Mouse (Mus musculus): ENCODE data around the gene Iscu. TPM values are rescaled to one million over a fixed set of nuclear protein-coding genes. Genes with fewer than 3 reads are reported as not detected.

Iscu gene
- 104 and 112 TPM in 2 replicates for polyA plus RNA-seq (2015; fragmentation: Nextera tagmentation; extraction: Ambion mirVana)

DNA sequence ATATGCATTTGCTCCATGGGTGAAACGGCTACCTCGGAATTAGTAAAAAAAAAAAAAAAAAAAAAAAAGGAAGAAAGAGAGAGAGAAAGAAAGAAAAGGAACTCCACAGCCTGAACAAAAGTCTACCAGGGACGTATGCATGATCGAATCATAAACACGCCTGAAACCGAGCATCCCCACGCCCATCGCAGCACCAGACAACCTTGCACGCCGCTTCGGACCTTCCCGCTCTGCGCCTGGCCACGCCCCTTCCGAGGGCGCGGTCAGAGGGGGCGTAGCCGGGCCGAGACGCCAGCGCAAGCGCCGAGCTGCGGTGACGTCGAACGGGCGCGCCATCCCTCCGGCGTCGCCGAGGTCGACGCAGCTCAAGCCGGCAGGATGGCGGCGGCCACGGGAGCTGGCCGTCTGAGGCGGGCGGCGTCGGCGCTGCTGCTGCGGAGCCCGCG lies at the start of gene Iscu, which contains the start of gene Sart3:
Gene Iscu, plus strand, starts transcription at position 299 of the 446 bp plus-strand sequence.
Gene Sart3, minus strand, starts transcription at position 61 of the 446 bp plus-strand sequence.
- peak; percentile 85 for ATAC-seq (replicated peaks; ENCODE audit: low FRiP score)
- H3K4me1 ChIP-seq: peaks cover 34% of the 10 kb centered on the region
- WGBS: 0% methylated on average over 49 of the region's 49 CpGs
- H3K4me3 ChIP-seq (replicated peaks): peak within 1 kb of the TSS; percentile 86
- peaks cover 53% of the 10 kb centered on the region for H3K36me3 ChIP-seq
- H3K27ac ChIP-seq: peak within 1 kb of the TSS; percentile 98
- H3K4me2 ChIP-seq: peak within 1 kb of the TSS; percentile 92
- H3K9me3 ChIP-seq (replicated peaks): no peaks in the 10 kb centered on the region
- peak within 1 kb of the TSS; percentile 95 for H3K9ac ChIP-seq
- H3K27me3 ChIP-seq: no peaks in the 10 kb centered on the region

- H3K4me1 ChIP-seq: no peaks in the 10 kb centered on the region
- no peak overlapping the region for H3K4me2 ChIP-seq
- peaks cover 14% of the 10 kb centered on the region for H3K27me3 ChIP-seq
- no peak for ATAC-seq (replicated peaks; ENCODE audit: low FRiP score)
- WGBS: 34% methylated on average over 8 of the region's 8 CpGs
- no peak overlapping the region for H3K4me3 ChIP-seq (replicated peaks)
- H3K9me3 ChIP-seq (replicated peaks): no peaks in the 10 kb centered on the region
- H3K36me3 ChIP-seq: no peaks in the 10 kb centered on the region
- no peak overlapping the region for H3K9ac ChIP-seq
- H3K27ac ChIP-seq: no peak overlapping the region
Measured at GRCm38 (mm10) chr5:113723567-113724237, 48.8 kb upstream of the Iscu start.

DNA sequence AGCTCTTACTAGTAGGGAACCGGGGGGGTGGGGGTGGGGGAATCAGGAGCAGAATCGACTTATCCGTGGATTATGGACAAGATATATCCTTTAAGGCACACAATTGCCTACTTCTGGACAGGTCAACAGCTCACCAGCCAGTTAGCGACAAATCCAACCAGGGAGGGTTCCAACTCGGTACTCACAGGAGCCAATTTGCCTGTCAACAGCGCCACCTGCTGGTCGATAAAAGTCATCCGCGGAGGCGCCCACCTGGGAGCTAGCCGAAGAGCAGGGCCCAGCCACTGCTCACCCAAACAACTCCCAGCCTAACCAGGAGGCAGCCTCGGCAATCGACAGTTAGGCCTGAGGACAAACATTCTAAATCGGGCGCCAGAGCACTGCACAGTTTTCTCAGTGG lies 48.1 kb upstream of the Iscu start, which contains the start of gene 1700069L16Rik:
Gene 1700069L16Rik, minus strand, starts transcription at position 327 of the 400 bp plus-strand sequence.
- Histone ChIP-seq H3K9me3 (replicated peaks) (no peaks in the 10 kb centered on the region), H3K36me3 (no peaks in the 10 kb centered on the region), H3K4me3 (replicated peaks) (no peak within 1 kb of the TSS), H3K4me2 (no peak within 1 kb of the TSS), H3K4me1 (no peaks in the 10 kb centered on the region), H3K9ac (no peak within 1 kb of the TSS), H3K27me3 (peaks cover 14% of the 10 kb centered on the region), H3K27ac (no peak within 1 kb of the TSS)
- ATAC-seq (replicated peaks; ENCODE audit: low FRiP score): 0 out of 2 replicates have a peak, but pooled peaks have one; percentile 18
- WGBS: 3% methylated on average over 15 of the region's 15 CpGs

DNA sequence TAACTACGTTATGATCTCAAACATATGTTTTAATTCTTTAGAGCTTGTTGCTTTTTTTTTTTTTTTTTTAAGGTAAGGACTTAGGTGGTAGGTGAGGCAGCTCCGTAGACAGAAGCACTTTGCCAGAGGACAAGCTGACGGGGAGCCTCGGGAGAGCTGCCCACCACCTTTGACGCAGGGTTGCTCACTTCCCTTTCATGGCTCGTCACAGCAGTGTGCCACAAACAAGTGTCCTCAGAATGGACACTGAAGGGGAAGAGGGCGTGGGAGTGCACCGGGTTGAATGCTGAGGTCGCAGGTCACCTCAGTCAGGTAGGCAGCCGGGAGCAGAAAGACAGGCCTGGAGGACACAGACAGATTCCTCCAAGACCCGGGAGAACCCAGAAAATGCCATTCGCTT lies 47.1 kb upstream of the Iscu start:
- H3K27ac ChIP-seq: no peak overlapping the region
- H3K4me2 ChIP-seq: no peak overlapping the region
- H3K9me3 ChIP-seq (replicated peaks): no peaks in the 10 kb centered on the region
- peaks cover 14% of the 10 kb centered on the region for H3K27me3 ChIP-seq
- H3K4me3 ChIP-seq (replicated peaks): no peak overlapping the region
- no peaks in the 10 kb centered on the region for H3K4me1 ChIP-seq
- H3K36me3 ChIP-seq: no peaks in the 10 kb centered on the region
- WGBS: 62% methylated on average over 12 of the region's 12 CpGs
- no peak overlapping the region for H3K9ac ChIP-seq
- ATAC-seq (replicated peaks; ENCODE audit: low FRiP score): no peak

DNA sequence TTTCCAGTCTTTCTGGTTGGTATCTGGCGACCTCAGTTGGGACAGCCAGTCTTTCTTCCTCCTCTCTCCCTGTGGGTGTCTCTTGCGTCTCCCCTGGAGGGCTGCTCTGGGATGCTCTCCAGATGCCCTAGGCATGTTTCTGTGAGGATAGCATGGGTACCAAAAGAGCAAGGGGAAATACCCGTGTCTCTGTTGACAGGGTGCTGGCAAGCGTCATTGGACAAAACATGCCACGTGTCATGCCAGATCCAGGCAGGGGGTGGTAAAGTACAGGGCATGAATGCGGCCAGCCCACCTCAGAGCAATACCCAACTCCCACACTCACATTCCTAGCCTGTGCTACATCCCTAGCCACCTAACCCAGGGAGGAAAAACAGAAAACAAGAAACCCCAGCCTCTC lies 45.9 kb upstream of the Iscu start:
- H3K9ac ChIP-seq: no peak overlapping the region
- H3K27ac ChIP-seq: no peak overlapping the region
- 79% methylated on average over 6 of the region's 6 CpGs for WGBS
- ATAC-seq (replicated peaks; ENCODE audit: low FRiP score): no peak
- no peak overlapping the region for H3K4me2 ChIP-seq
- H3K36me3 ChIP-seq: no peaks in the 10 kb centered on the region
- H3K9me3 ChIP-seq (replicated peaks): no peaks in the 10 kb centered on the region
- peaks cover 4% of the 10 kb centered on the region for H3K4me1 ChIP-seq
- peaks cover 14% of the 10 kb centered on the region for H3K27me3 ChIP-seq
- H3K4me3 ChIP-seq (replicated peaks): no peak overlapping the region

- H3K4me3 ChIP-seq (replicated peaks): no peak overlapping the region
- H3K36me3 ChIP-seq: no peaks in the 10 kb centered on the region
- no peak overlapping the region for H3K4me2 ChIP-seq
- H3K9me3 ChIP-seq (replicated peaks): no peaks in the 10 kb centered on the region
- H3K9ac ChIP-seq: no peak overlapping the region
- no peak for ATAC-seq (replicated peaks; ENCODE audit: low FRiP score)
- H3K27me3 ChIP-seq: peaks cover 14% of the 10 kb centered on the region
- peaks cover 4% of the 10 kb centered on the region for H3K4me1 ChIP-seq
- 63% methylated on average over 12 of the region's 12 CpGs for WGBS
- no peak overlapping the region for H3K27ac ChIP-seq
Measured at GRCm38 (mm10) chr5:113727238-113727637, 45.3 kb upstream of the Iscu start.

DNA sequence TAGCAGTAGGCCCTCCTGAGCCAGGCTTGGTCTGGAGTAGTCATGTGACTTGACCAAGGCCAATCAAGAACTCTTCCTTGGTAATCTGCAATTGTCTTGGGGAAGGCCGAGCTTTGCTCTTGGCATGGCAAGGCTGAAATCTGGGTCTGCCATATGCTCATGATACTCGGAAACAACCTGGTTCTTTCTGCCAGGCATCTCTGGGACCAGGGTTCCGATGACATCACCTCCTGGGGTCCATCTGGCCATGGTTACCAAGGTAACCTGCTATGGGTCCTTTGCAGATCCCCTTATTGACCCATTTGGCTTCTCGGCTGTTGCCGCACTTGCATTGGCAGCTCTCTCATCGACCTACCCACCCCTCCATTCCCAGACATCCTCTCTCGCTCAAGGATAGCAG lies 44.5 kb upstream of the Iscu start:
- H3K4me1 ChIP-seq: peaks cover 4% of the 10 kb centered on the region
- H3K4me2 ChIP-seq: no peak overlapping the region
- no peak overlapping the region for H3K4me3 ChIP-seq (replicated peaks)
- H3K27ac ChIP-seq: no peak overlapping the region
- peaks cover 14% of the 10 kb centered on the region for H3K27me3 ChIP-seq
- no peaks in the 10 kb centered on the region for H3K9me3 ChIP-seq (replicated peaks)
- no peak for ATAC-seq (replicated peaks; ENCODE audit: low FRiP score)
- H3K9ac ChIP-seq: no peak overlapping the region
- H3K36me3 ChIP-seq: no peaks in the 10 kb centered on the region
- WGBS: 72% methylated on average over 7 of the region's 7 CpGs

- Histone ChIP-seq H3K36me3 (no peaks in the 10 kb centered on the region), H3K9me3 (replicated peaks) (no peaks in the 10 kb centered on the region), H3K4me1 (peaks cover 4% of the 10 kb centered on the region), H3K4me3 (replicated peaks) (no peak overlapping the region), H3K4me2 (no peak overlapping the region), H3K9ac (no peak overlapping the region), H3K27me3 (peaks cover 10% of the 10 kb centered on the region), H3K27ac (no peak overlapping the region)
- ATAC-seq (replicated peaks; ENCODE audit: low FRiP score): no peak
- whole genome bisulfite sequencing: 89% methylated on average over 7 of the region's 7 CpGs
Measured at GRCm38 (mm10) chr5:113728691-113729090, 43.9 kb upstream of the Iscu start.

DNA sequence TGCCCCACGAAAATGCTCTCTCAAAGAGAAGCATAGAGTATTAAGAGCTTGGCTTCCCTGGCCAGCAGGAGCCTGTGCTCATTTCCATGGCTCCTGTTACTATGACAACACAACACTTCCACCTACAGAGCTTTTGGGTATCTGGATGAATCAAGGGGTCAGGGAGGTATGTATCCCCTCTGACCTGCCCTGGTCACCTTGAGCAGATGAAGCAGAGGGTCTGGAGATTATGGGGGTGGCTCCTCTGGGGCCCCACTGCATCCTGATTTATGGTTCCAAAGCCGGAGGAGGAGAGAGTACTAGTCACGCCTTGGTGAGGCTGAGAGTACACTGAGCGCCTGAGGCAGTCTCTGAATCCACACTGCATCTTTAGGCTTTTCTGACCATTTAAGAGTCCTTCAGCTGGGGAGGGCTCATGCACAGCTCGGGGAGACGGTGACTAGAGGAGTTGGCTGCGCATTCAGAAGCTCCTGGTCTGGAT lies 41.9 kb upstream of the Iscu start:
- Histone ChIP-seq H3K9me3 (replicated peaks) (no peaks in the 10 kb centered on the region), H3K36me3 (no peaks in the 10 kb centered on the region), H3K4me2 (no peak overlapping the region), H3K27me3 (peaks cover 6% of the 10 kb centered on the region), H3K4me3 (replicated peaks) (no peak overlapping the region), H3K4me1 (peaks cover 14% of the 10 kb centered on the region), H3K27ac (no peak overlapping the region), H3K9ac (no peak overlapping the region)
- no peak for ATAC-seq (replicated peaks; ENCODE audit: low FRiP score)
- 40% methylated on average over 7 of the region's 7 CpGs for WGBS

GRCm38 (mm10) chr5:113731174-113731573 lies 41.4 kb upstream of the Iscu start:
- no peak overlapping the region for H3K9ac ChIP-seq
- H3K27ac ChIP-seq: no peak overlapping the region
- no peaks in the 10 kb centered on the region for H3K36me3 ChIP-seq
- 82% methylated on average over 7 of the region's 7 CpGs for WGBS
- H3K4me1 ChIP-seq: peaks cover 17% of the 10 kb centered on the region
- H3K27me3 ChIP-seq: peaks cover 6% of the 10 kb centered on the region
- ATAC-seq (replicated peaks; ENCODE audit: low FRiP score): no peak
- H3K9me3 ChIP-seq (replicated peaks): no peaks in the 10 kb centered on the region
- no peak overlapping the region for H3K4me2 ChIP-seq
- no peak overlapping the region for H3K4me3 ChIP-seq (replicated peaks)

- no peaks in the 10 kb centered on the region for H3K36me3 ChIP-seq
- no peak overlapping the region for H3K4me3 ChIP-seq (replicated peaks)
- no peak overlapping the region for H3K27ac ChIP-seq
- H3K9ac ChIP-seq: no peak overlapping the region
- no peak overlapping the region for H3K4me2 ChIP-seq
- peaks cover 26% of the 10 kb centered on the region for H3K4me1 ChIP-seq
- ATAC-seq (replicated peaks; ENCODE audit: low FRiP score): no peak
- H3K9me3 ChIP-seq (replicated peaks): no peaks in the 10 kb centered on the region
- H3K27me3 ChIP-seq: no peaks in the 10 kb centered on the region
- WGBS: 25% methylated on average over 6 of the region's 6 CpGs
Measured at GRCm38 (mm10) chr5:113732182-113732581, 40.4 kb upstream of the Iscu start.

DNA sequence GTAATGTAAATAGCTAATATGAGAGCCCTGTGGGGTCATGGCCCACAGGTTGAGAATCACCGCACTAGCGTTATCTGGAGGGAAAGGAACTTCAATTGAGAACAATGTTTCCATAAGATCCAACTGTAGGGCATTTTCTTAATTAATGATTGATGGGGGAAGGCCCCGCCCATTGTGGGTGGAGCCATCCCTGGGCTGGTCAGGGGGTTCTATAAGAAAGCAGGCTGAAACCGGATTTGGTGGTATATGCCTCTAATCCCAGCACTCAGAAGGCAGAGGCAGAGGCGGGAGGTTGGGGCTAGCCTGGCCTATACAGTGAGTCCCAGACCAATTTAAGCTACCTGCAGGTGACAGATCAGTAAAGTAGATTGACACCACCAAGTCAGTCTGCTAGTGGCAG lies 38.2 kb upstream of the Iscu start:
- peaks cover 26% of the 10 kb centered on the region for H3K4me1 ChIP-seq
- H3K4me2 ChIP-seq: no peak overlapping the region
- H3K36me3 ChIP-seq: peaks cover 14% of the 10 kb centered on the region
- no peaks in the 10 kb centered on the region for H3K9me3 ChIP-seq (replicated peaks)
- no peak for ATAC-seq (replicated peaks; ENCODE audit: low FRiP score)
- no peaks in the 10 kb centered on the region for H3K27me3 ChIP-seq
- 0 out of 2 replicates have a peak overlapping the region, but pooled peaks have one; percentile 93 for H3K27ac ChIP-seq
- WGBS: 68% methylated on average over 5 of the region's 5 CpGs
- no peak overlapping the region for H3K4me3 ChIP-seq (replicated peaks)
- no peak overlapping the region for H3K9ac ChIP-seq
